Mouse (Mus musculus) embryonic facial prominence, embryonic 15.5 days (tissue): ENCODE measurements around the gene Grm6. TPM values are rescaled to one million over a fixed set of nuclear protein-coding genes. Genes with fewer than 3 reads are reported as not detected.

ENCODE experiments used
- polyA plus RNA-seq: library from polyadenylated mRNA; unstranded; fragments of >200 nt; fragmentation: Nextera tagmentation; extraction: Ambion mirVana; gene quantifications from 2 replicates; pipeline ENCODE4 v1.2.1, GENCODE M21; 2015

Grm6 gene
- polyA plus RNA-seq, 1 experiment from 2014 or later, result 0.39 TPM

Other genes with a start within 250 kb of the Grm6 start
- 24.6 and 26.6 TPM in 2 replicates for gene Adamts2, start 248.6 kb upstream of the Grm6 start, polyA plus RNA-seq
- 34.2 and 35.1 TPM in 2 replicates for gene Zfp354c, start 23.0 kb upstream of the Grm6 start, polyA plus RNA-seq
- 0.81 and 0.95 TPM in 2 replicates for gene Zfp879, start 9.1 kb upstream of the Grm6 start, polyA plus RNA-seq
- gene Zfp454, start 37.0 kb downstream of the Grm6 start, polyA plus RNA-seq, result 7.0 and 7.6 TPM in 2 replicates
- 9.3 and 10.3 TPM in 2 replicates for gene Zfp2, start 65.5 kb downstream of the Grm6 start, polyA plus RNA-seq
- 2.5 and 2.7 TPM in 2 replicates for gene Zfp354b, start 80.9 kb downstream of the Grm6 start, polyA plus RNA-seq
- not detected in 2 replicates for gene 4933414I15Rik, start 93.1 kb downstream of the Grm6 start, polyA plus RNA-seq
- gene Prop1, start 103.1 kb downstream of the Grm6 start, polyA plus RNA-seq, result not detected in 2 replicates
- gene Olfr1378, start 115.8 kb downstream of the Grm6 start, polyA plus RNA-seq, result not detected in 2 replicates
- gene Olfr1377, start 131.3 kb downstream of the Grm6 start, polyA plus RNA-seq, result 0.13 and 0.20 TPM in 2 replicates
- not detected in 2 replicates for gene Olfr51, start 152.9 kb downstream of the Grm6 start, polyA plus RNA-seq
- gene Olfr54, start 163.6 kb downstream of the Grm6 start, polyA plus RNA-seq, result 0.04 and 0.13 TPM in 2 replicates
- not detected in 2 replicates for gene Olfr1375, start 197.4 kb downstream of the Grm6 start, polyA plus RNA-seq
- 10.1 and 10.6 TPM in 2 replicates for gene Zfp354a, start 208.6 kb downstream of the Grm6 start, polyA plus RNA-seq